Mouse (Mus musculus): ENCODE measurements around the gene Gcc2. TPM values are rescaled to one million over a fixed set of nuclear protein-coding genes. Genes with fewer than 3 reads are reported as not detected.

Gcc2 gene
- polyA plus RNA-seq, 1 experiment from 2014 or later: 57.4 TPM

GRCm38 (mm10) chr10:58352364-58352763, 97.1 kb downstream of the Gcc2 start:
- Histone ChIP-seq H3K4me1 (no peaks in the 10 kb centered on the region), H3K4me2 (replicated peaks) (no peak overlapping the region), H3K27me3 (no peaks in the 10 kb centered on the region), H3K9me3 (replicated peaks) (no peaks in the 10 kb centered on the region), H3K9ac (no peak overlapping the region), H3K27ac (replicated peaks) (no peak overlapping the region), H3K36me3 (no peaks in the 10 kb centered on the region), H3K4me3 (replicated peaks) (no peak overlapping the region)
- ATAC-seq (ENCODE audit: insufficient number of reproducible peaks, low FRiP score, low TSS enrichment, low read depth): no peak
- 62% methylated on average over 3 of the region's 3 CpGs for WGBS

- no peaks in the 10 kb centered on the region for H3K27me3 ChIP-seq
- H3K4me3 ChIP-seq (replicated peaks): no peak overlapping the region
- no peaks in the 10 kb centered on the region for H3K9me3 ChIP-seq (replicated peaks)
- no peak overlapping the region for H3K27ac ChIP-seq (replicated peaks)
- no peaks in the 10 kb centered on the region for H3K36me3 ChIP-seq
- 0 out of 2 replicates have a peak, but pooled peaks have one; percentile 24 for ATAC-seq (ENCODE audit: insufficient number of reproducible peaks, low FRiP score, low TSS enrichment, low read depth)
- H3K4me1 ChIP-seq: no peaks in the 10 kb centered on the region
- H3K9ac ChIP-seq: no peak overlapping the region
- no peak overlapping the region for H3K4me2 ChIP-seq (replicated peaks)
- WGBS: 43% methylated on average over 3 of the region's 3 CpGs
Observed at GRCm38 (mm10) chr10:58354561-58354960, 99.3 kb downstream of the Gcc2 start.

Other genes with a start within 250 kb of the Gcc2 start
- gene AW822073, start 30.6 kb upstream of the Gcc2 start, polyA plus RNA-seq (2015; fragmentation: Nextera tagmentation; extraction: Ambion mirVana): not detected in 2 replicates
- not detected in 2 replicates for gene Duxf3, start 22.8 kb upstream of the Gcc2 start, polyA plus RNA-seq (2015; fragmentation: Nextera tagmentation; extraction: Ambion mirVana)
- not detected in 2 replicates for gene Gm4981, start 18.8 kb upstream of the Gcc2 start, polyA plus RNA-seq (2015; fragmentation: Nextera tagmentation; extraction: Ambion mirVana)
- gene Lims1, start 68.0 kb downstream of the Gcc2 start, polyA plus RNA-seq (2015; fragmentation: Nextera tagmentation; extraction: Ambion mirVana): 121 and 124 TPM in 2 replicates
- 19.0 and 20.7 TPM in 2 replicates for gene Ranbp2, start 191.4 kb downstream of the Gcc2 start, polyA plus RNA-seq (2015; fragmentation: Nextera tagmentation; extraction: Ambion mirVana)
- gene Ccdc138, start 242.5 kb downstream of the Gcc2 start, polyA plus RNA-seq (2015; fragmentation: Nextera tagmentation; extraction: Ambion mirVana): 8.2 and 9.7 TPM in 2 replicates